Mouse (Mus musculus): ENCODE results near the gene Pecam1.

Pecam1 gene

GRCm38 (mm10) chr11:106687293-106687692 lies 63.1 kb downstream of the Pecam1 start:
- DNase-seq = no peak

DNA sequence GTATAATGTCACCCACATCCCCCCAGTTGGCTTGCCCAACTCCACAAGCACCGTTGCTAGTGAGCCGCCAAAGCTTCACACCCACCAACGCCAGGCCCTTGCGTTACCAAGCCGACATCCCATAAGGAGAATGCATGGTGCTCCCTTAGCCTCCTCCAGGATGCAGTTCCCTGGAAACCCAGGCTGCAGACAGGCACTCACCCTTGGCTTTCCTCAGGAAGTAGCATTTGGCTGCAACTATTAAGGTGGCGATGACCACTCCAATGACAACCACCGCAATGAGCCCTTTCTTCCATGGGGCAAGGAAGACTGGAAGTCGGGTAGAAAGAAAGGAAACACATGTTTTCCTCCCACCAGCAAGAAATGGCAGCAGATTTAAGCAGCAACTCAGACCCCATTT lies 66.4 kb downstream of the Pecam1 start:
- DNase-seq = no peak

- no peak for DNase-seq
Measured at GRCm38 (mm10) chr11:106683345-106683744, 67.1 kb downstream of the Pecam1 start.

GRCm38 (mm10) chr11:106681138-106681537 lies 69.3 kb downstream of the Pecam1 start:
- DNase-seq = no peak

DNA sequence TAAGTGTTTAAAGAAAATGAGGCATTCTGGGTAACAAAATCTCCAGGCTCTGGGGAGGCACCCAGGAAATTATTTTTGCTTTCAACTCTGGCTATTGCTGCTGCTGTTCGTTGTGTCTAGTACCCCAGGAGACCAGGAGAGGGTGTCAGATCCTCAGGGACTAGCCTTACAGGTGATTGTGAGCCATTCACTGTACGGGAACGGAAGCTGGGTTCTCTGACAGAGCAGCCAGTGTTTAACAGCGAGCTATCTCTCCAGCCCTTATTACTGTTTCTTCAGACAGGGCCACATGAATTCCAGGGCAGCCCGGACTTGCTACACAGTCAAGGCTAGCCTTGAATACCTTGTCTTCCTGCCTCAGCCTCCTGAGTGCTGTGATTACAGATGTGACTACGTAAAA lies 70.6 kb downstream of the Pecam1 start:
- peak; percentile 38 for DNase-seq

GRCm38 (mm10) chr11:106677910-106678591 lies 72.4 kb downstream of the Pecam1 start:
- DNase-seq = no peak

DNA sequence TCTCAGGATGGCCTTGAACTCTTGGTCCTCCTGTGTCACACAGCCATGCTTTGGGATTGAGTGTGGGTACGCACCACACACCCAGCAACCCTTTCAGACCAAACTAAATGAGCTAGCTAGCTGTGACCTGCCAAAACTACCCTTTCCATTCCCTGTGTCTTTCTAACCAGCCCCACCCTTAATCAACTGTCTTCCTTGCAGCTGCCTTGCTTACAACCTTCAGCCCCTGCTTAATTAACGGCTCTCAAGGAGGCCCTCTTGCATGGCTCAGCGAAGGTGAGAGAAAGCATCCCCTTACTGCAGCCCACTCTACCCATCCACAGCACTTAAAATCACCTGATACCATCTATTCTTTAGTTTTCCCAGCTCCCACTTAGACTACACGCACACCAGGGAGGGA lies 73.1 kb downstream of the Pecam1 start:
- no peak for DNase-seq

DNA sequence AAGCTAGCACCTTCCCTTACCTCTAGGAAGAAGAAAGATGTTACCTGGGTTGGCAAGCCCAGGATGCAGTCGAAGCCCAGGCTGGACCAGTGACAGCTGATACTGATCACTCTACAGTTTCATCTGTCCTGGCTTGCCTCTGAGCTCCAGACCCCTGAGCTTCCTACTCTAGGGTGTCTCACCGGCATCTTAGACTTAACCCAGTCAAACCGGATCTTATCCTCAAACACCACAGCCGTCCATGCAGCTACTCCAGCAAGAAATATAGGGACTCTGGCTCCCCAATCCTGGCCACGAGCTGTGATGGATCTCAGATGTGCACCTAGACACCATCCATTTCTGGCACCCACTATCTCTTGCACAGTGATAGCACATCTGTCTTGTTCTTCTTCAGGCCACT lies 74.6 kb downstream of the Pecam1 start:
- DNase-seq = no peak

- no peak for DNase-seq
Measured at GRCm38 (mm10) chr11:106675201-106675726, 75.2 kb downstream of the Pecam1 start.

- peak; percentile 76 for DNase-seq
Measured at GRCm38 (mm10) chr11:106674612-106675153, 75.7 kb downstream of the Pecam1 start.

DNA sequence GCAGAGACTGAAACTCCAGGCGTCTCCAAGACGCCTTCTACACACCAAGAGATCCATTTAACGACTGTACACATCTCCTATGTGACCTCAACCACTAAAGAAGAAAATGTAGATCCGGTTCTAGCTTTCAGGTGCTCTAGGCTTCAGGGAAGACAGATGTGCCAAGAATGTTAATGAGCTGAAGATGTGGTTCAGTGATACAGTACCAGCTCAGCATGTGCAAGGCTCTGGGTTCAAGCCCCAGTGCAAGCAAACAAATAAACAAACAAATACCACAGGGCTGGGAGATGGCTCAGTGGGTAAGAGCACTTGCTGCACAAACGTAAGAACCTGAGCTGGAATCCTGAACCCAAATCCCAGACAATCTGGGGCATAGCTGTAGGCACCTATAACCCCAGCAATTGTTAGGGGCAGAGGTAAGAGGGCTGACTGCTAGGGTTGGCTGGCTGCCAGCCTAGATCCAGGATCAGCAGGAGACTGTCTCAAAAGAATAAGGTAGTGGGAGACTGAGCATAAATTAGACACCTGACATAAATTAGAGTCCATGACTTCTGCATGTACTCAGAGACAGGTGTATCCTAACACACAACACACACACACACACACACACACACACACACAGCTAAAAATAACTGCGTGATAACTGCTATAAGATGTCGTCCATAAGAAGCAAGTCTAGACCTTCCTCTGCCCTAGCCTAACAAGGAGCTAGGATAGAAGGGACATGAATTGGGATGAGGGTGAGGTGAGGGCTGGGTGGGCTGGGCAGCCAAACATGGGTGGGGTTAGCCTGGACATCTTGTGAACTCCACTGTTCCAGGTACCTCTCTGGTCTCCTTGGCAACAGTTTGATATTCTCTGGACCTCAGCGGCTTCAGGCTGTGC lies 76.5 kb downstream of the Pecam1 start:
- peak; percentile 52 for DNase-seq

- DNase-seq = no peak
Measured at GRCm38 (mm10) chr11:106672919-106673505, 77.4 kb downstream of the Pecam1 start.

DNA sequence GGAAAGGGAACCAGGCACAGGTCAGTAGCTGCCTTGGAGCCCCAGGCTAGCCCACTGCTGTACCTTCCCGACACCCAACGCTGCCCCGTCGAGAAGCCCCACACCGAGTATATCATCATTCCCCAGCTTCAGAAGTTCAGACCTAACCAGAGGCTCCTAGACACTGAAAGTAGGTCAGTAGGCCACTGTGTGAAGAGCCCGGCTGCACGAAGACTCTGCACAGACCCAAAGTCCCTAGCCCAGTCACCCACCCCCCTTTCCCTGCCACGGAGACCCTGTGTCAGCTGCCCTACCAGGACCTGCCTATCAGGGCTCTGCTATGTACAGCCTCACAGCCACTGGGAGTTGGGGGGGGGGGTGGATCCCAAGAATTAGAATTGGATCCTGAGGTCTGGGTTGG lies 78.6 kb downstream of the Pecam1 start:
- peak; percentile 71 for DNase-seq

DNA sequence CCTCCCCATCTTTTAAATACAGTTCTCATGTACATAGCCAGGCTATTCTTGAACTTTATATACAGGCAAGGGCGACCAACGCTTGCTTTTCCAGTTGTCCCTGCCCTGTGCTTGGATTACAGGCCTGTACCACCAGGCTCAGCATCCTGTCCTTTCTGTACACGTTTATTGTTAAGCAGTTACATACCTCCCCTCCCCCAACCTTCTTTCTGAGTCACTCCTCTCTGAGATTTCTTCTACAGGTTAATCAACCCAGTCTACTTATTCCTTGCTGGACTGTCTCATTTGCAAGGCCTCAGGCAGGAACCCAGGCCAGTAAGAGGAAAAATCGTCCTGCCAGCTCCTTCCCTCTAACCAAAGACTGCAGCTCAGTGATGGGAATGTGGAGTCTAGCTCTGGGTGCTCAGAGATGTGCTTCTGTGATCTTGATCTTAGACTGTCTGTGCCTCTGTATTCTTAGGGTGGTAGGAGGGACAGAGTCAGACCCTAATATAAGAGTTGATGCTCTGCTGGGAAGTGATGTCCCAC lies 79.4 kb downstream of the Pecam1 start:
- DNase-seq = no peak

- DNase-seq = peak; percentile 30
Measured at GRCm38 (mm10) chr11:106670266-106670665, 80.2 kb downstream of the Pecam1 start.

DNA sequence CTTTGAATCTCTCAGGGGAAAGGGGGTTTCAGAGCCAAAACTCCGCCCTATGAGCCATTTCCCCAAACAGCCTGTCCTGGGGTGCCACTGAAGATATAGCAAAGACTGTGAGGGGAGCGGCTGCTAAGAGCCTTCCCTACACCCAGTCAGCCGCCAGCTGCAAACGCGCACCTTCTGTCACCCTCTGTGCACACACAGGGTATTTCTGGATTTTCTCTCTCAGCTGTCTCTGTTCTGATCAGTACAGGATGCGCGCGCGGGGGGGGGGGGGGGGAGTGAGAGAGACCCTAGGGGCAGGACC lies 80.6 kb downstream of the Pecam1 start:
- DNase-seq = peak; percentile 71

GRCm38 (mm10) chr11:106669102-106669872 lies 81.1 kb downstream of the Pecam1 start:
- no peak for DNase-seq

- DNase-seq = no peak
Measured at GRCm38 (mm10) chr11:106668336-106668735, 82.1 kb downstream of the Pecam1 start.

DNA sequence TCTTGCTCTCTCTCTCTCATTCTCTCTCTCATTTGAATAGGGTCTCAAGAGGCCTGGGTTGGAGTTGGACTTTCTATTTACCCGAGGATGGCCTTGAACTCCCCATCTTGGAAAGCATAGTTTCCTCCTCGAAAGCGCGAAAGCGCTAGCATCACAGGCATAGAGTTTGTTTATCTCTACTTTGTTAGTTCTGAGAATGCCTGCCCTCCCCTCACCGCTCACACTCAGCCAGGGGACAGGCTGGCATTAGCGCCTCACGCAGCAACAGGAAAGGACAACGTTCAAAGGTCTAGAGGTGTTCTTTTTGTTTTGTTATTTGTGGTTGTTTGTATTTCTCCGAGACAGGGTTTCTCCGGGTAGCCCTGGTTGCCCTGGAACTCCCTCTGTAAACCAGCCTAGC lies 82.6 kb downstream of the Pecam1 start:
- DNase-seq = no peak

DNA sequence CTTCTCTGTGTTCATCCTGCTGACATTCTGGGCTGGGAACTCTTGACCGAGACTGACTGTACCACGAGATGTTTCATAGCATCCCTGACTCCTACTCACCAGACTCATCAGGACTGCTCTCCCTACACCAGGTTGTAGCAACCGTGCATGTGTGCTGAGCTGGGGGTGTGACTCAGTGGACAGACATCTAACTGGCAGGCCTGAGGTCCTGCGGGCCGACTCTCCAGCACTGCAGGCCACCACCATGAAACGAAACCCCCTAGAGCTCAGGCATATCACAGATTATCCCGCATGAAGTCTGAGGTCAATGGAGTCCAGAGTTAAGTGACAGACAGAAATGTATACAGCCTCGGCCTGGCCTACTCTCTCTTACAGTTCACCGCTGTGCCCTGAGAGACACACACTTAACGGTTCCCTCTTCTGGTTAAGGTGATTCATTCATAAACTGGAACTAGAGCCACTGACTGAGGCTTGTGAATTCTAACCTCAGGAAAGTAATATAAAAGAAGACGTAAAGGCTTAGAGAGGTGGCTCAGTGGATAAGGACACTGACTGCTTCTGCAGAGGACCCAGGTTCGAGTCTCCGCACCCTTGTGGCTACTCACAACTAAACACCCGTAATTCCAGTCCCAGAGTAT lies 83.8 kb downstream of the Pecam1 start:
- DNase-seq = no peak

DNA sequence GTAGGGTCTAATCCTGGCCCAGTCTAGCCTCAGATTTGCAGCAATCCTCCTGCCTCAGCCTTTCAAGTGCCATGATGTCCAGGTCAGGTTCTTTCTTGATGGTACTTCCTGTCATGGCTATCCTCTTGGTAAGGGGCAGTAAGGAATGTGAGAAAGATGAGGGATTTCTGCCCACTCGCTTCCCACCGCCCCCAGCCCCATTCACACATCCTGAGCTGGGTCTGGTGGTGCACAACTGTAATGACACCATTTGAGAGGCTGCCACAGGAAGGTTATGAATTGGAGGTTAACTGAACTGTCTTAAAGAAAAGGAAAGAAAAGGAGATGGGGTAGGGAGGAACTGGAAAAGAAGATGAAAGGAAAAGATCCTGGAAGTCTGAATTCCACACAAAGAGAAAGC lies 84.6 kb downstream of the Pecam1 start:
- DNase-seq = no peak

DNA sequence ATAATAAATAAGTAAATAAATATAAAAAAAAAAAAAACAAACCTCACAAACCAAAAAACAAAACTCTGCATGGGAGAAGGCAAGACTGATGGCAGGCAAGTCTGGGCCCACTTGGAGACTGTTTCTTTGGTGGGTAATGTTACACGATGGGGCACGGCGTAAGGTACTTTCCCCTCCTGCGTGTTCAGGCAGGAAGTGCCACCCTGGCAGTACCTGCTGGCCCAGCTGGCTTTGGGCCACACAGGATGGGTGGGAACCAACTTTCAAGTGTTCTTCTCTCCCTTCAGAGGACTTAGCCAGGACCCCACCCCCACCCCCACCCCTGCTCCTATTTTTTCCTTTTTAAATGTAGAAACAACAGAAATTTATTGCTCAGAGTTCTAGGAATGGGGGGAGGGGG lies 85.1 kb downstream of the Pecam1 start:
- peak; percentile 61 for DNase-seq

All from thymus, postnatal 4 days (tissue).